Mouse (Mus musculus): ENCODE measurements around the gene Camk2g. TPM values are rescaled to one million over a fixed set of nuclear protein-coding genes. Genes with fewer than 3 reads are reported as not detected.

Gene Camk2g
- total RNA-seq, 1 experiment: 28.7 TPM

- no peak for TF ChIP-seq ZC3H11A (IDR thresholded peaks at IDR 0.05; ENCODE audit: borderline replicate concordance, low read depth, low read length)
- TF ChIP-seq CHD2 (IDR thresholded peaks at IDR 0.05; ENCODE audit: low read depth, low read length): no peak
- no peak for TF ChIP-seq MAFK (IDR thresholded peaks at IDR 0.05; ENCODE audit: insufficient read depth, low read depth, low read length)
- TF ChIP-seq HCFC1 (IDR thresholded peaks at IDR 0.05; ENCODE audit: borderline replicate concordance, insufficient read depth, low read length): no peak
- TF ChIP-seq ZNF384 (IDR thresholded peaks at IDR 0.05; ENCODE audit: low read depth, low read length): no peak
Observed at GRCm38 (mm10) chr14:20831915-20832314, 38.0 kb upstream of the Camk2g start.

GRCm38 (mm10) chr14:20831141-20831910, 37.4 kb upstream of the Camk2g start:
- Histone ChIP-seq H3K36me3 (ENCODE audit: control insufficient read depth, insufficient read depth, low read length, poor library complexity, severe bottlenecking) (no peaks in the 10 kb centered on the region), H3K4me1 (ENCODE audit: control insufficient read depth in 2 of 2, insufficient read depth in 2 of 2, low read length in 2 of 2, poor library complexity in 1 of 2) (no peaks in the 10 kb centered on the region), H3K9me3 (ENCODE audit: control insufficient read depth, insufficient read depth, low read depth, low read length) (no peaks in the 10 kb centered on the region), H3K9ac (ENCODE audit: insufficient read depth, low read depth, low read length, poor library complexity, severe bottlenecking) (no peak overlapping the region), H3K27ac (ENCODE audit: insufficient read depth, low read depth, low read length, poor library complexity, severe bottlenecking) (no peak overlapping the region), H3K4me3 (ENCODE audit: insufficient read depth in 1 of 2, low read depth in 1 of 2, low read length in 2 of 2, poor library complexity in 1 of 2, severe bottlenecking in 1 of 2) (no peak overlapping the region)
- no peak for TF ChIP-seq MAFK (IDR thresholded peaks at IDR 0.05; ENCODE audit: insufficient read depth, low read depth, low read length)
- TF ChIP-seq ZNF384 (IDR thresholded peaks at IDR 0.05; ENCODE audit: low read depth, low read length): no peak
- no peak for TF ChIP-seq ZC3H11A (IDR thresholded peaks at IDR 0.05; ENCODE audit: borderline replicate concordance, low read depth, low read length)
- in situ Hi-C loops (cut with MboI; ENCODE audit: low sequenced_read_pairs in 2 of 2, unreplicated experiment in 2 of 2): no loop called here
- no peak for DNase-seq (ENCODE audit: low read depth, low spot score)

More at GRCm38 (mm10) chr14:20831915-20832314, 38.0 kb upstream of the Camk2g start:
- in situ Hi-C loops (cut with MboI; ENCODE audit: low sequenced_read_pairs in 2 of 2, unreplicated experiment in 2 of 2): no loop called here
- Histone ChIP-seq H3K4me1 (ENCODE audit: control insufficient read depth in 2 of 2, insufficient read depth in 2 of 2, low read length in 2 of 2, poor library complexity in 1 of 2) (no peaks in the 10 kb centered on the region), H3K4me3 (ENCODE audit: insufficient read depth in 1 of 2, low read depth in 1 of 2, low read length in 2 of 2, poor library complexity in 1 of 2, severe bottlenecking in 1 of 2) (no peak overlapping the region), H3K9me3 (ENCODE audit: control insufficient read depth, insufficient read depth, low read depth, low read length) (no peaks in the 10 kb centered on the region), H3K36me3 (ENCODE audit: control insufficient read depth, insufficient read depth, low read length, poor library complexity, severe bottlenecking) (no peaks in the 10 kb centered on the region), H3K27ac (ENCODE audit: insufficient read depth, low read depth, low read length, poor library complexity, severe bottlenecking) (no peak overlapping the region), H3K9ac (ENCODE audit: insufficient read depth, low read depth, low read length, poor library complexity, severe bottlenecking) (no peak overlapping the region)
- no peak for DNase-seq (ENCODE audit: low read depth, low spot score)

- Histone ChIP-seq H3K9me3 (ENCODE audit: control insufficient read depth, insufficient read depth, low read depth, low read length) (no peaks in the 10 kb centered on the region), H3K9ac (ENCODE audit: insufficient read depth, low read depth, low read length, poor library complexity, severe bottlenecking) (no peak overlapping the region), H3K36me3 (ENCODE audit: control insufficient read depth, insufficient read depth, low read length, poor library complexity, severe bottlenecking) (no peaks in the 10 kb centered on the region), H3K4me1 (ENCODE audit: control insufficient read depth in 2 of 2, insufficient read depth in 2 of 2, low read length in 2 of 2, poor library complexity in 1 of 2) (no peaks in the 10 kb centered on the region), H3K4me3 (ENCODE audit: insufficient read depth in 1 of 2, low read depth in 1 of 2, low read length in 2 of 2, poor library complexity in 1 of 2, severe bottlenecking in 1 of 2) (no peak overlapping the region), H3K27ac (ENCODE audit: insufficient read depth, low read depth, low read length, poor library complexity, severe bottlenecking) (no peak overlapping the region)
- TF ChIP-seq ZNF384 (IDR thresholded peaks at IDR 0.05; ENCODE audit: low read depth, low read length) (no peak), CHD2 (IDR thresholded peaks at IDR 0.05; ENCODE audit: low read depth, low read length) (no peak), HCFC1 (IDR thresholded peaks at IDR 0.05; ENCODE audit: borderline replicate concordance, insufficient read depth, low read length) (no peak), MAFK (IDR thresholded peaks at IDR 0.05; ENCODE audit: insufficient read depth, low read depth, low read length) (no peak)
- no peak for DNase-seq (ENCODE audit: low read depth, low spot score)
- in situ Hi-C loops (cut with MboI; ENCODE audit: low sequenced_read_pairs in 2 of 2, unreplicated experiment in 2 of 2): no loop called here
Observed at GRCm38 (mm10) chr14:20829523-20830366, 35.9 kb upstream of the Camk2g start.

GRCm38 (mm10) chr14:20828524-20828923, 34.6 kb upstream of the Camk2g start:
- DNase-seq (ENCODE audit: low read depth, low spot score): no peak
- in situ Hi-C loops (cut with MboI; ENCODE audit: low sequenced_read_pairs in 2 of 2, unreplicated experiment in 2 of 2): no loop called here
- H3K4me1 ChIP-seq (ENCODE audit: control insufficient read depth in 2 of 2, insufficient read depth in 2 of 2, low read length in 2 of 2, poor library complexity in 1 of 2): no peaks in the 10 kb centered on the region
- H3K27ac ChIP-seq (ENCODE audit: insufficient read depth, low read depth, low read length, poor library complexity, severe bottlenecking): no peak overlapping the region
- no peak overlapping the region for H3K9ac ChIP-seq (ENCODE audit: insufficient read depth, low read depth, low read length, poor library complexity, severe bottlenecking)
- no peaks in the 10 kb centered on the region for H3K36me3 ChIP-seq (ENCODE audit: control insufficient read depth, insufficient read depth, low read length, poor library complexity, severe bottlenecking)
- H3K9me3 ChIP-seq (ENCODE audit: control insufficient read depth, insufficient read depth, low read depth, low read length): no peaks in the 10 kb centered on the region
- no peak for TF ChIP-seq HCFC1 (IDR thresholded peaks at IDR 0.05; ENCODE audit: borderline replicate concordance, insufficient read depth, low read length)
- no peak for TF ChIP-seq ZC3H11A (IDR thresholded peaks at IDR 0.05; ENCODE audit: borderline replicate concordance, low read depth, low read length)
- no peak for TF ChIP-seq CHD2 (IDR thresholded peaks at IDR 0.05; ENCODE audit: low read depth, low read length)
- TF ChIP-seq ZNF384 (IDR thresholded peaks at IDR 0.05; ENCODE audit: low read depth, low read length): no peak
- no peak for TF ChIP-seq MAFK (IDR thresholded peaks at IDR 0.05; ENCODE audit: insufficient read depth, low read depth, low read length)
- no peak overlapping the region for H3K4me3 ChIP-seq (ENCODE audit: insufficient read depth in 1 of 2, low read depth in 1 of 2, low read length in 2 of 2, poor library complexity in 1 of 2, severe bottlenecking in 1 of 2)
